Mouse (Mus musculus) midbrain, embryonic 14.5 days (tissue): Measurements from ENCODE around the gene Slc5a7. TPM values are rescaled to one million over a fixed set of nuclear protein-coding genes. Genes with fewer than 3 reads are reported as not detected.

ENCODE experiments used
- ATAC-seq: fragments of 200-750 bp; cut with Nextera tagmentation; 2 replicates; pipeline ENCODE4 v1.8.0; 2017; ENCODE audit warnings: moderate number of reproducible peaks, moderate library complexity; ENCODE audit not compliant: low FRiP score, low TSS enrichment
- DNase-seq: peaks from one replicate; pipeline ENCODE4 v3.0.0-alpha.2; 2015
- H3K27ac ChIP-seq: fragments of 300-500 bp; sonication (generic); replicated peaks from 2 replicates; pipeline ENCODE4 v1.5.1; 2014; ENCODE audit warnings: mild to moderate bottlenecking, low read depth, low read length, moderate library complexity
- H3K27me3 ChIP-seq: fragments of 300-500 bp; sonication (generic); 2 replicates; pipeline ENCODE4 v1.6.1; 2014; ENCODE audit warnings: low read length, control low read depth, mixed read lengths; ENCODE audit not compliant: control insufficient read depth, insufficient read depth
- H3K36me3 ChIP-seq: fragments of 300-500 bp; sonication (generic); 2 replicates; pipeline ENCODE4 v1.6.1; 2014; ENCODE audit warnings: low read length, control low read depth; ENCODE audit not compliant: control insufficient read depth, insufficient read depth
- H3K4me1 ChIP-seq: fragments of 300-500 bp; sonication (generic); 2 replicates; pipeline ENCODE4 v1.6.1; 2014; ENCODE audit warnings: mild to moderate bottlenecking, antibody characterized with exemption, low read length, control low read depth; ENCODE audit not compliant: control insufficient read depth, insufficient read depth
- H3K4me2 ChIP-seq: fragments of 300-500 bp; sonication (generic); 2 replicates; pipeline ENCODE4 v1.6.1; 2014; ENCODE audit warnings: mild to moderate bottlenecking, low read length, moderate library complexity
- H3K4me3 ChIP-seq: fragments of 300-500 bp; sonication (generic); replicated peaks from 2 replicates; pipeline ENCODE4 v1.5.1; 2014; ENCODE audit warnings: low read depth, low read length
- H3K9ac ChIP-seq: fragments of 300-500 bp; sonication (generic); replicated peaks from 2 replicates; pipeline ENCODE4 v1.6.1; 2014; ENCODE audit warnings: mild to moderate bottlenecking, low read length, moderate library complexity
- H3K9me3 ChIP-seq: fragments of 300-500 bp; sonication (generic); 2 replicates; pipeline ENCODE4 v1.6.1; 2016; ENCODE audit warnings: low read length, control low read depth, mixed read lengths; ENCODE audit not compliant: control insufficient read depth
- WGBS: fragments of 180-500 bp; shearing (Covaris S2); extraction: QIAGEN DNeasy Blood & Tissue Kit; methylation state at CpG from one replicate; pipeline ENCODE4 v1.1.7; 2014; 5-methylcytosine and 5-hydroxymethylcytosine counted together
- polyA plus RNA-seq: library from polyadenylated mRNA; unstranded; fragments of >200 nt; fragmentation: Nextera tagmentation; extraction: Ambion mirVana; gene quantifications from 2 replicates; pipeline ENCODE4 v1.2.1, GENCODE M21; 2014

Gene Slc5a7
- polyA plus RNA-seq, result 2.1 and 3.3 TPM in 2 replicates

DNA sequence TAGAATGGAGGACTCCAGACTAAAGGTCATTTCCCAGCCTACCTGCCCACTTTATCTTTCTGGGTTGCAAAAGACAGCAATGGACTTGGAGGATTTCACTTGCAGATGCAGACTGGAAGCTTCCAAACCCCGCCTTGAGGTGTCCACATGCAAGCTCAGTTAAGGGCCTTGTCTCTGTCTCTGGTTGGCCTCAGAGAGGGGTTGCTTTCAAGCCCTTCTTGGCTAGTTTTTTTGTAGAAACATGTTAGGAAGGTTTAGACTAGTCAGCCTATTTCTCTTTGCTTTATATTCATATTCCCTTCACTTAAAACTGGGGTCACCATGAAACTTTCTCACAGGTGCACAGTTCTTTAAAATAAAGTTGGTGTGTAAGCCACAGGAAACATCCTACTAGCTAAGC, at the start of gene Slc5a7:
Gene Slc5a7 (minus strand): TSS at position 101 of the 400 bp plus-strand sequence.
- no peak for ATAC-seq
- H3K4me2 ChIP-seq, result peak within 1 kb of the TSS; percentile 67
- peak within 1 kb of the TSS; percentile 21 for H3K9ac ChIP-seq
- H3K4me3 ChIP-seq, result peak within 1 kb of the TSS; percentile 41
- no peak within 1 kb of the TSS for H3K27ac ChIP-seq
- 48% methylated on average over 1 of the region's 1 CpGs for WGBS
- peaks cover 15% of the 10 kb centered on the region; the same call in 1 of the 2 replicates for H3K27me3 ChIP-seq
- peak; percentile 2 for DNase-seq
- no peaks in the 10 kb centered on the region for H3K36me3 ChIP-seq
- peaks cover 4% of the 10 kb centered on the region; the same call in 1 of the 2 replicates for H3K4me1 ChIP-seq
- no peaks in the 10 kb centered on the region for H3K9me3 ChIP-seq

DNA sequence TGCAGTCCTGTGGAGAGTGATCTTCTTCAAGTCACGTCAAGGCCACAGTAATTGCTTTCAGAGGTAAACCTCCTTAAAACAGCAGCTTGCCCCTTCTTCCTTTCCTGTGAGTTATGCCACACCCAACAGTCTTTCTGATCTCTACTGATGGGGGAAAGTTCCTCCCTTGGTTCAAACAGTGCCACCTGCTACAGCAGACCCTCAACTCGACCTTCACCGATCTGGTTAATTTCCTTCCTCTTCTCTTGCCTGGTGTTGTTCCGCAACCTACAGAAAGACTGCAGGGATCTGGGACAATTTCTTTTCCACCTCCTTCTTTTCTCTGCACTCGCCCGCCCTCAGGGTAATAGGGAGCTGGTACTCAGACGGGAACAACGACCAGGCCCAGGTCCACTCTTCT, 48.8 kb upstream of the Slc5a7 start:
- no peak for DNase-seq
- Histone ChIP-seq H3K27ac (no peak overlapping the region), H3K9ac (no peak overlapping the region), H3K4me1 (no peaks in the 10 kb centered on the region), H3K27me3 (no peaks in the 10 kb centered on the region), H3K36me3 (no peaks in the 10 kb centered on the region), H3K4me2 (no peak overlapping the region), H3K4me3 (no peak overlapping the region), H3K9me3 (no peaks in the 10 kb centered on the region)
- no peak for ATAC-seq
- WGBS, result 90% methylated on average over 8 of the region's 8 CpGs

DNA sequence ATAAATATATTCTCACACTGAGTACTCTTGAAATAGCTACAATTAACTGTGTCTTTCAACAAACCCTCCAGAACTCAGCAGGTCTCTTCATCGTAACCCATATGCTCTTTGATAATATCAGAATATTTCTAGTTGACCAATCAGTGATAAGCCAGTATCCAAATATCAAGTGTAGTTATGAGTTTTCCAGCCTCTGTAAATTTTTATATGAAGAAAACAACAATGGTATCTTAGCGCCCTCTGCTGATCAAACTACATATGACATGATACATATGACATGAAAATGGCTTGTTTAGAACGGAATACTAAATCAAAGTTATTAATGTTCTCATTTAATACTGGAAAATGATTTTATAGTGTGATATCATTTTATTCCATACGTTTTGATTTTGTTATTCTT, 44.6 kb upstream of the Slc5a7 start:
- Histone ChIP-seq H3K36me3 (no peaks in the 10 kb centered on the region), H3K4me2 (no peak overlapping the region), H3K9me3 (no peaks in the 10 kb centered on the region), H3K4me3 (no peak overlapping the region), H3K27me3 (no peaks in the 10 kb centered on the region), H3K4me1 (no peaks in the 10 kb centered on the region), H3K27ac (no peak overlapping the region), H3K9ac (no peak overlapping the region; the same call in 1 of the 2 replicates)
- ATAC-seq (no peak), DNase-seq (peak; percentile 89)
- 23% methylated on average over 4 of the region's 4 CpGs for WGBS

DNA sequence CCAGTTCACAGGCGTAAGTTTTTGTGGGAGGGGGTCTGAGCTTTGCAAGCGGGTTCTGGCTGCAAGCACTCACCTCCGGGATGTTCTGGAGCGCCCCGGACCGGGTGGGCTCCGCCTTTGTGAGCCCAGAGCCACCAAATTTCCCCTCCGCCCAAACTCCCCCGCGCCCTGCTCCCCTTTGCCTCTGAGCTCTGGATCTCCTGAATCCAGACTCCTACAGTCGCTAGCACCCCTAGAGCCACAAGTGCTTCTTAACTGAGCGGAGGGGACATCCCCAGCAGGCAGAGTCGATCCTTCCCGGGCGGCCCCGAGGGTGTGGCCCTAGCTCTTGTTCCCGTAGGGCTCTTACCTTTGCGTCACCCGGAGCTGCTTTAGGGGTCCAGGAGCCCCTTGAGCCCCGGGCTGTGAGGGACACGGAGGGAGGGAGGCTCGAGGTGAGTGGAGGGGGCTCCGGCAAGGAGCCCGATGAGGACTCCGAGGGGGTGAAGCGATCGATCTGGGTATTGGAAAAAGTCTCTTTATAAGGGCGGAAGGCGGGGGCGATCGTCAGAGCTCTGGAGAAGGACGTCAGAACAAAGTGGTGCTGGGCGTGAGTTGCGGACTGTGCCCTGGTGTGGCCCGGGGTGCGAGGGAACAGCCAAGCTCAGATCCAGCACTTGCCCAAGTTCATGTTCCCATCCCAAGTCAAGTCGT, 456 bp downstream of the Slc5a7 start:
- H3K4me3 ChIP-seq, result peak overlapping the region; percentile 41
- no peaks in the 10 kb centered on the region for H3K36me3 ChIP-seq
- 1% methylated on average over 37 of the region's 37 CpGs for WGBS
- DNase-seq (peak; percentile 38), ATAC-seq (peak; percentile 55)
- H3K27me3 ChIP-seq, result peaks cover 15% of the 10 kb centered on the region; the same call in 1 of the 2 replicates
- H3K27ac ChIP-seq, result no peak overlapping the region
- peak overlapping the region; percentile 21 for H3K9ac ChIP-seq
- H3K9me3 ChIP-seq, result no peaks in the 10 kb centered on the region
- H3K4me2 ChIP-seq, result peak overlapping the region; percentile 67
- H3K4me1 ChIP-seq, result peaks cover 4% of the 10 kb centered on the region; the same call in 1 of the 2 replicates

- no peak overlapping the region for H3K4me3 ChIP-seq
- H3K9ac ChIP-seq, result no peak overlapping the region
- no peaks in the 10 kb centered on the region for H3K36me3 ChIP-seq
- no peak overlapping the region for H3K27ac ChIP-seq
- H3K27me3 ChIP-seq, result no peaks in the 10 kb centered on the region
- ATAC-seq (no peak), DNase-seq (no peak)
- H3K9me3 ChIP-seq, result no peaks in the 10 kb centered on the region
- H3K4me1 ChIP-seq, result no peaks in the 10 kb centered on the region
- H3K4me2 ChIP-seq, result no peak overlapping the region
Measured at GRCm38 (mm10) chr17:54250783-54251182, 48.1 kb downstream of the Slc5a7 start.

DNA sequence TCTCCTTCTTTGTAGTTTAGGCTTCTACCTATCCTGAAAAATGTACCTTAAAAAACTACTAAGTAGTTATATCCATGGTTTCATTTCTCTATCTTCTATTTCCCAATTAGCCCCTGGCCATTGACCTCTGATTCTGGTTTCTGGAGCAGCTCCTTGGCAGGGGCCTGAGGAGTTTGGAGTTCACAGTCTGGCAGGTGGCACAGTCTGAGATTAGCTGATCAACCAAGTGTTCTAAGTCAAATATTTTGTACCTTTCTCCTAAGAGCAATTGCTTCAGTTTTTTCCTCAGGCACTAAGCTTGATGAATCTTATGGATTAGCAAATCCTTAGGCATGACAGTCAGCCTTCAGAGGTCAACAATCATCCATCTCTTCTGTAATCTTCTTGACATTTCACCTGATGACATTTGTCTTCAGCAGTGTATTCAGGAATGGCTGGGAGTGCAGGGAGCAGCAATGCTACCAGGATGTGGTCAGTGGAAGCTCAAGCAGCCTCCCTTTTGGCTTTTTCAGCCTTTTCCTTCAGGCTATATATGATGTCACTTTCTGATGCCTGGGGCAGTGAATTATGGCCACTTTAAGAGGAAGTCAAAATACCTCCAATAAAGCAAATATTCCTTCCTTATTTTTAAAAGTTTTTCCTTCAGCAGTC, 55.1 kb downstream of the Slc5a7 start:
- no peak overlapping the region for H3K27ac ChIP-seq
- H3K36me3 ChIP-seq, result no peaks in the 10 kb centered on the region
- ATAC-seq (no peak), DNase-seq (no peak)
- H3K4me3 ChIP-seq, result no peak overlapping the region
- no peaks in the 10 kb centered on the region for H3K27me3 ChIP-seq
- no peak overlapping the region for H3K9ac ChIP-seq
- no peak overlapping the region for H3K4me2 ChIP-seq
- H3K9me3 ChIP-seq, result no peaks in the 10 kb centered on the region
- no peaks in the 10 kb centered on the region for H3K4me1 ChIP-seq

DNA sequence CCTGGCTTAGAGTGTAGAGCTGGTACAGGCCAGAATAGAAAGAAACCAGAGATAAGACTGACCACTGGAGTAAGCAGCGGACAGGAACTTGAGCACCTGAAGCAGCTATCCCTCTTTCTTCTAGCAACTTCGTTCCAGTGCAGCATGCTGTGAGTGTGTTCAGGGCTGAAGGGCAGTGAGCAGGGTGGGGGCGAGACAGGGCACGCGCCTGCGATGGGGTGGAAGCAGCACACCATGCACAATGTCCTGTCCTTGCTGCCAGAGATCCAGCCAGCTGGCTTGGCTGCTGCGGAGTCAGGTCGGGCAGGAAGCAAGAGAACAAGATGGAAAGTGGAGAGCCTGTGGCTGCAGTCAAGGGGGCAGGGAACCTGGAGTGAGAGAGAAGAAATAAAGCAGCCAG, 59.4 kb downstream of the Slc5a7 start:
- DNase-seq, result no peak
- Histone ChIP-seq H3K36me3 (no peaks in the 10 kb centered on the region), H3K4me1 (no peaks in the 10 kb centered on the region), H3K27ac (no peak overlapping the region), H3K4me2 (no peak overlapping the region), H3K4me3 (no peak overlapping the region), H3K9ac (no peak overlapping the region), H3K9me3 (no peaks in the 10 kb centered on the region), H3K27me3 (no peaks in the 10 kb centered on the region)
- ATAC-seq, result no peak
- WGBS, result 75% methylated on average over 8 of the region's 8 CpGs
